Mouse (Mus musculus) forebrain, embryonic 14.5 days (tissue): ENCODE results near the gene Syt14. TPM values are rescaled to one million over a fixed set of nuclear protein-coding genes. Genes with fewer than 3 reads are reported as not detected.

ENCODE experiments used
- ATAC-seq: fragments of 200-750 bp; cut with Nextera tagmentation; 2 replicates; pipeline ENCODE4 v1.8.0; 2017; ENCODE audit warnings: mild to moderate bottlenecking, moderate library complexity
- DNase-seq: peaks from one replicate; pipeline ENCODE4 v3.0.0-alpha.2; 2015; ENCODE audit warnings: low spot score
- H3K27ac ChIP-seq: fragments of 300-500 bp; sonication (generic); 2 replicates; pipeline ENCODE4 v1.5.1; 2014; ENCODE audit warnings: low read depth, mild to moderate bottlenecking, control low read depth, low read length, moderate library complexity
- H3K27me3 ChIP-seq: fragments of 300-500 bp; sonication (generic); replicated peaks from 2 replicates; pipeline ENCODE4 v1.6.1; 2014; ENCODE audit warnings: low read length, control low read depth, mixed read lengths; ENCODE audit not compliant: control insufficient read depth, insufficient read depth
- H3K36me3 ChIP-seq: fragments of 300-500 bp; sonication (generic); 2 replicates; pipeline ENCODE4 v1.6.1; 2014; ENCODE audit warnings: low read length, control low read depth; ENCODE audit not compliant: control insufficient read depth, insufficient read depth
- H3K4me1 ChIP-seq: fragments of 300-500 bp; sonication (generic); 2 replicates; pipeline ENCODE4 v1.6.1; 2014; ENCODE audit warnings: antibody characterized with exemption, low read length, control low read depth; ENCODE audit not compliant: control insufficient read depth, insufficient read depth
- H3K4me2 ChIP-seq: fragments of 300-500 bp; sonication (generic); 2 replicates; pipeline ENCODE4 v1.6.1; 2014; ENCODE audit warnings: mild to moderate bottlenecking, control low read depth, low read length
- H3K4me3 ChIP-seq: fragments of 300-500 bp; sonication (generic); 2 replicates; pipeline ENCODE4 v1.5.1; 2014; ENCODE audit warnings: low read depth, low read length, control low read depth
- H3K9ac ChIP-seq: fragments of 300-500 bp; sonication (generic); 2 replicates; pipeline ENCODE4 v1.6.1; 2014; ENCODE audit warnings: mild to moderate bottlenecking, low read length, control low read depth, moderate library complexity
- H3K9me3 ChIP-seq: fragments of 300-500 bp; sonication (generic); replicated peaks from 2 replicates; pipeline ENCODE4 v1.6.1; 2016; ENCODE audit warnings: low read length, control low read depth, mixed read lengths; ENCODE audit not compliant: control insufficient read depth
- WGBS: fragments of 180-500 bp; shearing (Covaris S2); extraction: QIAGEN DNeasy Blood & Tissue Kit; methylation state at CpG from one replicate; pipeline ENCODE4 v1.1.7; 2014; 5-methylcytosine and 5-hydroxymethylcytosine counted together
- polyA plus RNA-seq: library from polyadenylated mRNA; unstranded; fragments of >200 nt; fragmentation: Nextera tagmentation; extraction: Ambion mirVana; gene quantifications from 2 replicates; pipeline ENCODE4 v1.2.1, GENCODE M21; 2014

Syt14 gene
- polyA plus RNA-seq, 1 experiment from 2014 or later = 6.9 TPM

DNA sequence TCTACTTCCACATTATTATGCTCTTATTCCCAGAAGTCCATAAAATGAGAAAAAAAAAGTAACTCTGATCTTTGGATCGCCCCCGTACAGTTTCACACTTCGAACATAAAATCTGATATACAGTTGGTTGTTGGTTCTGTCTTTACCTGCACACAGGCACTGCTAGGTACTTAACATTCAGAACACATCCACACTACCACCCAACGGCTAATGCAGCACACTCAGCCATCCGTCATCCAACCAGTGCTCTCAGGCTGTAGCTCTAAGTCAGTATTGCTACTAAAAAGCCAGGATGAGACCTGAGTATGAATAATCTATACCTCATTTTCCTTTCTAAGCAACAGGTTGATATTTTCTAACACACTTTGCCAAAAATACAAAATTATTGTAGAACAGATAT lies 73.3 kb downstream of the Syt14 start:
- H3K4me3 ChIP-seq = no peak overlapping the region
- no peak overlapping the region for H3K27ac ChIP-seq
- 85% methylated on average over 5 of the region's 5 CpGs for WGBS
- no peaks in the 10 kb centered on the region for H3K4me1 ChIP-seq
- H3K9ac ChIP-seq = no peak overlapping the region
- peak; percentile 11 for DNase-seq
- ATAC-seq = no peak
- no peaks in the 10 kb centered on the region for H3K36me3 ChIP-seq
- no peaks in the 10 kb centered on the region for H3K27me3 ChIP-seq
- no peaks in the 10 kb centered on the region for H3K9me3 ChIP-seq
- no peak overlapping the region for H3K4me2 ChIP-seq

DNA sequence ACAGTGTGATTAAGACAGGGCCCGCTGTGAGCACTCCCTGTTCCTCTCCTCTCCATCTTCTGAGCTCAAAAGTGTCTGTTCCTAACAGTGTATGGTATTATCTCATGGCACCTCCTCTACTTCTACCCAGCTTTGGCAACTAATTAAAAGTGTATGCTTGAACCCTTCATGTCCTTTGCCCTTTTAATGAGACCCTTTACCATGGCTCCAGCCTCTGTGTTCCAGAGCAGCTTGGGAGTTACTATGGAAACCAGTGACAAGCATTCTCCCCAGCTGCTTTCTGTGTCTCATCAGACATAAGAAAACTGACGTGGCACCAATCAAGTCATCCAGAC lies 87.8 kb downstream of the Syt14 start:
- Histone ChIP-seq H3K9ac (no peak overlapping the region), H3K4me1 (peaks cover 6% of the 10 kb centered on the region), H3K36me3 (no peaks in the 10 kb centered on the region), H3K4me2 (peak overlapping the region; percentile 12; the same call in 1 of the 2 replicates), H3K27ac (peak overlapping the region; percentile 72), H3K27me3 (no peaks in the 10 kb centered on the region), H3K4me3 (no peak overlapping the region), H3K9me3 (no peaks in the 10 kb centered on the region)
- DNase-seq = peak; percentile 83
- 11% methylated on average over 2 of the region's 2 CpGs for WGBS
- ATAC-seq = peak; percentile 85

DNA sequence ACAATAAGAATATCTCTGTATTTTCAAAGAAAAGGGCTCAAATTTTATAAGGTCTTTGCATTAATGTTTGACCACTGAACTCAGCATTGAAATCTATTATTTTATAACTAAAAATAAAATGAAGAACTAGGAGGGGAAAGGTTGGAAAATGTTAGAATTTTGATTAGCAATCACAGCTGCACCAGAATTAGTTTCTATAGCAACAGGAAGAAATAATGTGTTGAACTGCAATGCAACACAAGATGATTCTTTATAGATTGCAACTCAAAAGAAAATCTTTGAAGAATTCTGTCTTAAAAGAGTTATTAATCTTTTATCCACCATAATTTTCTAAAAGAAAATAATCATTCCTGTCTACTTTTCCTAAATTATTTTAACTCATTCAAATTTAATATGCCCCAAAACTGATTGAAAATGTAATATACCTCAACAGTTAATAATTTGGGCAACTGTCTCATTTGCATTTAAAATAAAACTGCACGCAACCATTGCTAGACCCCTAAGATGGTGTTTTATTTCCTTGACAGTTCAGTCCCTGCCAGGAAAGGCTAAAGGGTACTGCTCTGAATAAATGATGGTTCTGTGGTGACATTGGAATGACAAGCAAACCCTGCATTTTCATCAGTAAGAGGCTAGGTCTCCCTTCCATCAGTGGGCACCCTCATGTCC lies 88.3 kb downstream of the Syt14 start:
- Histone ChIP-seq H3K9me3 (no peaks in the 10 kb centered on the region), H3K4me2 (peak overlapping the region; percentile 12; the same call in 1 of the 2 replicates), H3K4me1 (peaks cover 6% of the 10 kb centered on the region), H3K4me3 (no peak overlapping the region), H3K27ac (peak overlapping the region; percentile 72), H3K36me3 (no peaks in the 10 kb centered on the region), H3K27me3 (no peaks in the 10 kb centered on the region), H3K9ac (no peak overlapping the region)
- WGBS = 23% methylated on average over 1 of the region's 1 CpGs
- DNase-seq = peak; percentile 66
- peak; percentile 21; the same call in 1 of the 2 replicates for ATAC-seq

DNA sequence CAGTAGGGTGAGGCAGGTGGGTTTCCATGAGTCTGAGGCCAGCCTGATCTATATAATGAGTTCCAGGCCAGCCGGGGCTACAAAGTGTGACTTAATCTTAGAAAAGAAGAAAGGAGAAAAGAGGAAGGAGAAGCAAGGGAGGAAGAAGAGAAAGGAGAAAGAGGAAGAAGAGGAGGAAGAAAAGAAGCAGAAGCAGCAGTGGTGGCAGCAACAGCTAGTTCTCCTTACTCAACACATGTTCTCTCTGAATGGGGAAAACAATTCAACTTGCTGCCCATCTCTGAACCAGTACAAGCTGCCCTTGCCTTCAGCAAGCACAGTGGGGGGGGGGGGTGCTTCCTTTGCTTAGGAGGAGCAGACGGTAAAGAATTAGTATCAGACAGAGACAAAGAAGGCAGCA lies 96.5 kb downstream of the Syt14 start:
- no peaks in the 10 kb centered on the region for H3K4me1 ChIP-seq
- H3K4me3 ChIP-seq = no peak overlapping the region
- no peaks in the 10 kb centered on the region for H3K27me3 ChIP-seq
- no peak overlapping the region for H3K27ac ChIP-seq
- no peak overlapping the region for H3K9ac ChIP-seq
- 60% methylated on average over 2 of the region's 2 CpGs for WGBS
- H3K36me3 ChIP-seq = no peaks in the 10 kb centered on the region
- DNase-seq = no peak
- H3K9me3 ChIP-seq = no peaks in the 10 kb centered on the region
- H3K4me2 ChIP-seq = no peak overlapping the region
- no peak for ATAC-seq

DNA sequence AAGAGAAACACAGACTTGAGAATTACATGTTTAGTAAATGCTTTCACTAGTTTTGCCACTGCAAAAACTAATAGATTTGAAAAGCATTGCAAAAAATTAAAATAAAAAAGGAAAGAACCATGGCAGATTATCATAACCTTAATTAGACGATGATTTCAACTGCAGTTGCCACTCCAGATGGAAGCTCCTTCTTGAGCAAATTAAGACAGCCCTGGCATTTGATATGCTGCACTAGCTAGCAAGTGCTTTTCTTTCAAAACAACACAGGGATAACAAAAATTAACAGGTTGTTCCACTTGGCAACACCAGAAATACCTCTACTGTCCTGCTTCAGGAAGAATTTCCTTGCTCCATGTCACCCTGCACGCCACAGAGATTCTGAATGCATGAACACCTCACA lies 97.6 kb downstream of the Syt14 start:
- no peaks in the 10 kb centered on the region for H3K36me3 ChIP-seq
- no peak overlapping the region for H3K4me2 ChIP-seq
- no peak overlapping the region for H3K27ac ChIP-seq
- no peaks in the 10 kb centered on the region for H3K4me1 ChIP-seq
- DNase-seq (peak; percentile 34), ATAC-seq (no peak)
- H3K4me3 ChIP-seq = no peak overlapping the region
- H3K9me3 ChIP-seq = no peaks in the 10 kb centered on the region
- 76% methylated on average over 2 of the region's 2 CpGs for WGBS
- H3K27me3 ChIP-seq = no peaks in the 10 kb centered on the region
- H3K9ac ChIP-seq = no peak overlapping the region

DNA sequence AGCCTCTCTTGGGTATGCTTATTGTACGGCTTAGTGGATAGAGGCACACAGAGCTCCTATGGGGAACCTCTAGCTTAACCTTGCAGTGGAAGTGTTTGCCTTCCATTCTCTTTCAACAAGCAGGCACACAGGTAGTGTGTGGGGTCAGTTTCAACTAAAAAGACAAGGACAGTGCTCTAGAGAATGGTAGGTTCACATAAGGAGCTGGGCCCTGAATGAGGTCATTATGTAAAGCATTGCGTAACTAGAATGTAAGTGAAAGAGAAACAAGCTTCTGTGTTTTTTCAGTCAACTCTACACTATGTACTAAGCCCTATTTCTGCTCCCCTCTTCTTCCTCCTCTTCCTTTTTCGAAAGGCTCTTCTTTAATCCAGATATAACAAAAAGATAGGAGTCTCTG lies 103.8 kb downstream of the Syt14 start:
- Histone ChIP-seq H3K4me1 (no peaks in the 10 kb centered on the region), H3K4me3 (no peak overlapping the region), H3K36me3 (peaks cover 9% of the 10 kb centered on the region), H3K4me2 (no peak overlapping the region), H3K27ac (no peak overlapping the region), H3K9me3 (no peaks in the 10 kb centered on the region), H3K27me3 (no peaks in the 10 kb centered on the region), H3K9ac (no peak overlapping the region)
- no peak for DNase-seq
- no peak for ATAC-seq
- WGBS = 90% methylated on average over 3 of the region's 3 CpGs

DNA sequence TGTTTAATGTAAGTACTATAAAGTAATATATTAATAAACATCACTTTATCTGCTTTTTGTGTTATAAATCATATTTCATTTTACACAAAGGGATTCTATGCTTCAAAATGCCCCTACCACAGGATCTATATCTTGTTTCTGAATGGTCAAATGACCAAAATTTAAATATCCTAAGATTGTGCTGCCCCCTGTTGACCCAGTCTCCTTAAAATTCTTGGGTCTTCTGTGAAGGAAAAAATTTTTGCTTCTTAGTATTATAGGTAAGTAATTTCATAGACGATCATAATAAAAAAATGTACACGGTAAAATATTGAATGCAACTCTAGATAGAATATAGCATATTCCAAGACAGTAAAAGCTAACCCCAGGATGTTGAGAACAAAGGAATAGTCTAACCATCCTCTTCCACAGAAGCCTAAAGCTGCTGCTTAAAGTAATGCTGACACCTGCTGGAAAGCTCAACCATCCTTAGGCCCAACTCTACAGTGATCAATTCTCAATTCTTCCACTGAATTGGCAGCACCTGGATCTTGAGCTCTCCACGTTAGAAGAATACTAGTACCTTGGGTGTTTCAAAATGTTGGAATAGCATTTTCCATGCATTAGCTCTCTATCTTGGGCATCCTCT lies 123.4 kb downstream of the Syt14 start:
- Histone ChIP-seq H3K27me3 (no peaks in the 10 kb centered on the region), H3K9me3 (no peaks in the 10 kb centered on the region), H3K36me3 (0 out of 2 replicates have a peak, but pooled peaks cover 4% of the 10 kb centered on the region), H3K9ac (no peak overlapping the region), H3K4me2 (no peak overlapping the region), H3K4me3 (no peak overlapping the region), H3K27ac (no peak overlapping the region), H3K4me1 (no peaks in the 10 kb centered on the region)
- DNase-seq (peak; percentile 34), ATAC-seq (no peak)
- 72% methylated on average over 3 of the region's 3 CpGs for WGBS

DNA sequence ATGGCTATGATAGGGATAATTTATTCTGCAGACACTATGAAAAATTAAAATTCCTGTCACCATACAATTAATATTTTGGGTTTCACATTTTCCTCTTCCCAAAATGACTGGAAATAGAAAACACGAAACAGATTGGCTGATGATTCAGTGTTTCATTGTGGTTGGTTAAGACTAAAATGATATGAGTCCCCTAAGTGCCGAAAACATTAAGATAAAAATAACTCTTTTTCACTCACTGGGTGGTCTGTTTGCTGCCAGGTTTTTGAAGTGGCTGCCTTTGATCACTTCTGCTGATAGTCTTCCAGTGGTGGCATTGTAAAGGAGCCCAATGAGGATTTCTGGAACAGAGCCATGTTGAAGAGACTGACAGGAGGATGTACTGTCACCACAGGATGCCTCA lies 134.1 kb downstream of the Syt14 start:
- WGBS = 76% methylated on average over 2 of the region's 2 CpGs
- DNase-seq = no peak
- H3K27ac ChIP-seq = no peak overlapping the region
- ATAC-seq = no peak
- H3K9me3 ChIP-seq = no peaks in the 10 kb centered on the region
- no peaks in the 10 kb centered on the region for H3K27me3 ChIP-seq
- H3K9ac ChIP-seq = no peak overlapping the region
- H3K4me2 ChIP-seq = no peak overlapping the region
- no peak overlapping the region for H3K4me3 ChIP-seq
- H3K36me3 ChIP-seq = no peaks in the 10 kb centered on the region; the same call in 1 of the 2 replicates
- H3K4me1 ChIP-seq = no peaks in the 10 kb centered on the region

DNA sequence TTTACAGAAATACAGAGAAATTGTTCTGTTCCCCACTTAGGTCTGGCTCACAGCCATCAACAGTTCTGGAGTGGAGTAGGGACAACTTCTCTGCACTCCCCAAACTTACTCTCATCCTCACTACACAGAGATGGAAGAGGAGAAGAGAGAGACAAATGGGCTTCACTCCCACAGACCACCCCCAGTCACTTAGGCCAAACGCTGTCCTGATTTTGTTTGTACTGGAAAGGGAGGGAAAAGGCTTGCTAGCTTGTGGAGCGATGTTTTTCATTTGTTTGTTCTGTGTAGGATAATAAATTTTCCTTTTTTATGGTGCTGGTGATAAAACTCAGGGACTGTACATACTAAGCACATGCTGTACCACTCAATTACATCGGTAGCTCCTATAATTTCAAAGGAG lies 134.7 kb downstream of the Syt14 start:
- Histone ChIP-seq H3K9ac (no peak overlapping the region), H3K4me2 (no peak overlapping the region), H3K4me3 (no peak overlapping the region), H3K36me3 (peaks cover 5% of the 10 kb centered on the region; the same call in 1 of the 2 replicates), H3K9me3 (no peaks in the 10 kb centered on the region), H3K27me3 (no peaks in the 10 kb centered on the region), H3K27ac (no peak overlapping the region), H3K4me1 (no peaks in the 10 kb centered on the region)
- ATAC-seq (no peak), DNase-seq (no peak)
- WGBS = 84% methylated on average over 3 of the region's 3 CpGs
